Mouse (Mus musculus) MEL (cell line): ENCODE data around the gene Necap2.

Experiments used
- CTCF ChIP-seq, 3 experiments: IDR thresholded peaks in 2 of 3; conservative IDR thresholded peaks in 1 of 3; 2 replicates each; pipeline ENCODE4 v1.5.1; 2011 to 2012; ENCODE audit warnings: low read length in 3 of 3, low read depth in 2 of 3, mild to moderate bottlenecking in 2 of 3, improper control_type of control experiment in 1 of 3, inconsistent platforms in 1 of 3, mixed read lengths in 1 of 3, moderate library complexity in 1 of 3; ENCODE audit not compliant: control insufficient read depth in 1 of 3, insufficient read depth in 1 of 3, poor library complexity in 1 of 3, severe bottlenecking in 1 of 3
- EP300 ChIP-seq, 2 experiments: IDR thresholded peaks; 2 replicates each; pipeline ENCODE4 v1.6.1; 2011; ENCODE audit warnings: improper control_type of control experiment in 2 of 2, low read length in 2 of 2, low read depth in 1 of 2, mild to moderate bottlenecking in 1 of 2
- NELFE ChIP-seq: IDR thresholded peaks from 2 replicates; pipeline ENCODE4 v1.6.1; 2011; ENCODE audit warnings: low read depth, low read length, improper control_type of control experiment
- POLR2A ChIP-seq, 2 experiments: IDR thresholded peaks; 2 replicates each; pipeline ENCODE4 v1.6.1; 2011 to 2012; ENCODE audit warnings: low read length in 2 of 2, mild to moderate bottlenecking in 2 of 2, control low read depth in 1 of 2, improper control_type of control experiment in 1 of 2, low read depth in 1 of 2, moderate library complexity in 1 of 2; ENCODE audit not compliant: control insufficient read depth in 1 of 2, insufficient read depth in 1 of 2, poor library complexity in 1 of 2
- TCF12 ChIP-seq: IDR thresholded peaks from 2 replicates; pipeline ENCODE4 v1.6.1; 2014; ENCODE audit warnings: low read depth, mild to moderate bottlenecking, inconsistent platforms, low read length, improper control_type of control experiment, moderate library complexity

DNA sequence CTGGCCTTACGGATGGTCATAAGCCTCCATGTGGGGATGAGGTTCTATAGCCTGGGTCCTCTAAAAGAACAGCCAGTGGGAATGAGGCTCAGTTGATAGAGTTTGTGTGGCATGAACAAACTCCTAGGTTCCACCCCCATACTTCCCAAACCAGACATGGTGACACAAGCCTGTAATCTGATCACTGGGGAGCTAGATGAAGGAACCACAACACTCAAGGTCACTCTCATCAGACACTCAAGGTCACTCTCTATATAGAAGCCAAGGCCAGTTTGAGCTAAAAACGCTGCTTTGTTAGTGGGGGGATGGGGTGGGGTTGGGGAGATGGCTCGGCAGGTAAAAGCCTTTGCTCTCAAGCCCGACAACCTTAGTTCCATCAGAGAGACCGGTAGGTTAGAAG lies 21.8 kb upstream of the Necap2 start:
- TF ChIP-seq CTCF (IDR thresholded peaks at IDR 0.05 in 2 of 3, conservative IDR thresholded peaks at IDR 0.05 in 1 of 3; ENCODE audit: control insufficient read depth in 1 of 3, insufficient read depth in 1 of 3, low read depth in 2 of 3, low read length in 3 of 3, poor library complexity in 1 of 3, severe bottlenecking in 1 of 3) (no peak), POLR2A (IDR thresholded peaks at IDR 0.05; ENCODE audit: control insufficient read depth in 1 of 2, insufficient read depth in 1 of 2, low read depth in 1 of 2, low read length in 2 of 2, poor library complexity in 1 of 2) (no peak), TCF12 (no peak), EP300 (IDR thresholded peaks at IDR 0.05; ENCODE audit: low read depth in 1 of 2, low read length in 2 of 2) (no peak), NELFE (no peak)
